Comparison of ENCODE assay signal across 9 mouse cellular contexts in genomic region chr1:134122195-134122594, GRCm38 (mm10). TPM values are rescaled to one million over a fixed set of nuclear protein-coding genes. Genes with fewer than 3 reads are reported as not detected.
A peak's percentile ranks its signal among the peaks of the same experiment; 100 is the strongest.
DNase-seq lines count a peak whose midpoint lies in the region; ATAC-seq and TF ChIP-seq lines count a peak whose summit lies in the region.
"Had no signal": no experiment of that assay in that cellular context is flagged by ENCODE, and none has a peak within 500 bp of the region (broad histone marks: within the 10 kb centered on the region; RNA-seq: fewer than 3 reads in every experiment).

No protein-coding gene starts in this region.

- TF ChIP-seq CTCF in bone marrow macrophage, adult 2 months (IDR thresholded peaks at IDR 0.05; ENCODE audit: low read depth, low read length), result peak; percentile 48; the same call in 1 of the 2 replicates

- no peak overlapping the region for H3K4me3 ChIP-seq in bone marrow macrophage, adult 2 months (ENCODE audit: insufficient read depth, low read length)
- H3K4me3 ChIP-seq: midbrain, embryonic 12.5 days had no signal

- DNase-seq in adrenal gland, postnatal 10 days, result peak; percentile 47
- no peak for DNase-seq in adrenal gland, postnatal 4 days (ENCODE audit: low spot score in 2 of 2)
- DNase-seq in left cerebral cortex, postnatal 4 days, result peak; percentile 37
- no peak for DNase-seq in left cerebral cortex, postnatal 14 days (ENCODE audit: low spot score in 2 of 2)
- no peak for DNase-seq in frontal cortex, postnatal 10 days (ENCODE audit: low spot score in 2 of 2)
- DNase-seq in urinary bladder, postnatal 14 days (ENCODE audit: low spot score), result no peak

- intact Hi-C loops in left cerebral cortex, postnatal 4 days (cut with DNase I), result no loop called here
- intact Hi-C loops in left cerebral cortex, postnatal 14 days (cut with DNase I), result loop anchor here (5.0 kb wide), 1 partner anchor 210 kb away; the partner anchor contains the start of gene Ppfia4

- TF ChIP-seq POLR2A in bone marrow macrophage, adult 2 months (IDR thresholded peaks at IDR 0.05; ENCODE audit: borderline replicate concordance, low read depth, low read length), result no peak

- no peaks in the 10 kb centered on the region for H3K4me1 ChIP-seq in bone marrow macrophage, adult 2 months (ENCODE audit: control insufficient read depth, insufficient read depth, low read length)
- H3K4me1 ChIP-seq: midbrain, embryonic 12.5 days had no signal

- H3K27ac ChIP-seq in bone marrow macrophage, adult 2 months (ENCODE audit: insufficient read depth, low read depth, low read length), result no peak overlapping the region
- H3K27ac ChIP-seq: midbrain, embryonic 12.5 days had no signal

- ATAC-seq in megakaryocyte, adult 5-6 weeks (ENCODE audit: poor library complexity, severe bottlenecking), result peak; percentile 85

RNA-seq across cellular contexts. Expression of gene Chit1, which starts 11.2 kb away (rescaled TPM):
- total RNA-seq in adrenal gland, postnatal 10 days (2021), result under 1 TPM in 1 of 2 experiments, not detected in 1; 0.15 TPM
- not detected for total RNA-seq in adrenal gland, postnatal 4 days (2021)
- under 1 TPM; 0.48 to 0.54 TPM for total RNA-seq in left cerebral cortex, postnatal 4 days (2021)
- under 1 TPM; 0.38 to 0.42 TPM for total RNA-seq in left cerebral cortex, postnatal 14 days (2021)
- not detected in 2 replicates for polyA plus RNA-seq in bone marrow macrophage, adult 2 months (2012; ENCODE audit: insufficient read depth, insufficient read length, missing spikeins)
- 0.16 and 0.83 TPM in 2 replicates for total RNA-seq in megakaryocyte, adult 5-6 weeks (2015)
- total RNA-seq in megakaryocyte, adult 5-6 weeks (2017), result 0.07 TPM in 1 of 2 replicates, not detected in the other
- polyA plus RNA-seq: midbrain, embryonic 12.5 days had no signal

RNA-seq across cellular contexts. Expression of gene Btg2, which starts 43.3 kb away (rescaled TPM):
- 10 to 100 TPM; 32.4 to 58.1 TPM for total RNA-seq in adrenal gland, postnatal 10 days (2021)
- 10 to 100 TPM; 25.6 to 27.8 TPM for total RNA-seq in adrenal gland, postnatal 4 days (2021)
- total RNA-seq in left cerebral cortex, postnatal 4 days (2021), result 1 to 10 TPM; 7.9 to 8.1 TPM
- total RNA-seq in left cerebral cortex, postnatal 14 days (2021), result 10 to 100 TPM; 14.6 to 17.5 TPM
- 52.4 and 54.4 TPM in 2 replicates for polyA plus RNA-seq in bone marrow macrophage, adult 2 months (2012; ENCODE audit: insufficient read depth, insufficient read length, missing spikeins)
- 68.9 and 87.3 TPM in 2 replicates for total RNA-seq in megakaryocyte, adult 5-6 weeks (2015)
- 175 and 189 TPM in 2 replicates for total RNA-seq in megakaryocyte, adult 5-6 weeks (2017)

RNA-seq across cellular contexts. Expression of gene Chil1, which starts 59.8 kb away (rescaled TPM):
- total RNA-seq in adrenal gland, postnatal 10 days (2021), result 1 to 10 TPM; 1.4 to 2.4 TPM
- 1 to 10 TPM in 1 of 2 experiments, under 1 TPM in 1; 0.81 to 3.4 TPM for total RNA-seq in adrenal gland, postnatal 4 days (2021)
- 1 to 10 TPM; 1.1 to 2.0 TPM for total RNA-seq in left cerebral cortex, postnatal 4 days (2021)
- 1 to 10 TPM; 5.9 to 6.9 TPM for total RNA-seq in left cerebral cortex, postnatal 14 days (2021)
- polyA plus RNA-seq in bone marrow macrophage, adult 2 months (2012; ENCODE audit: insufficient read depth, insufficient read length, missing spikeins), result not detected in 2 replicates
- total RNA-seq in megakaryocyte, adult 5-6 weeks (2015), result 137 and 168 TPM in 2 replicates
- 120 and 142 TPM in 2 replicates for total RNA-seq in megakaryocyte, adult 5-6 weeks (2017)

Comparison
In these comparisons a context has a peak if more than half of its experiments do, and no peak if none do; other contexts are left out.
1. DNase-seq: peak in adrenal gland, postnatal 10 days (single experiment) and left cerebral cortex, postnatal 4 days (single experiment); none in adrenal gland, postnatal 4 days (0 of 2), left cerebral cortex, postnatal 14 days (0 of 2), frontal cortex, postnatal 10 days (0 of 2) and urinary bladder, postnatal 14 days (single experiment).
2. RNA of gene Chil1, which starts 59.8 kb away (total RNA-seq): 120 to 168 TPM in megakaryocyte, adult 5-6 weeks; 5.9 to 6.9 TPM in left cerebral cortex, postnatal 14 days, 0.81 to 3.4 TPM in adrenal gland, postnatal 4 days, 1.4 to 2.4 TPM in adrenal gland, postnatal 10 days and 1.1 to 2.0 TPM in left cerebral cortex, postnatal 4 days; every median in the first group is over 10 times any median in the second.